Mouse (Mus musculus) liver, postnatal 0 days (tissue): Measurements from ENCODE around the gene Otos.

Experiments used
- CTCF ChIP-seq: sonication (generic); IDR thresholded peaks from 2 replicates; pipeline ENCODE4 v1.5.1; 2016; ENCODE audit warnings: antibody characterized with exemption, low read depth
- EP300 ChIP-seq: IDR thresholded peaks from 2 replicates; pipeline ENCODE4 v1.6.1; 2016; ENCODE audit warnings: antibody characterized with exemption, low read depth, mild to moderate bottlenecking

DNA sequence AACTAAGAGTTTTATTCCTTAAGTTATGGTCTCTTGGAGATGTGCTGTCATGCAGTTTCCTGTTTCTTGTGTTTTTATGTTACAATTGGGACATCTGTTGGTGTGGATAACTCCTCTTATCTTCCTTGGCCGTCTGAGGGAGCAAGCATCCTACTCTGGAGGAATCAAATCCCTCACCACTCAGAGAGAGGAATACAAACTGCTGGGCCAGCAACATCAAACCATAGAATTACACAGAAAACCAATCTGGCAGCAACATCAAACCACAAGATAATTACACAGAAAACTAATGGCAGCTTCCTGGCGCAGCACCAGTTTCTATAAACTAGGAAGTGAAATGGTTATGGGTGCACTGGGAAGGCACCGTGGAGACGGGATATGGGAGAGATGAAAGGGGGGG is 20.4 kb downstream of the Otos start:
- TF ChIP-seq CTCF (no peak), EP300 (no peak)
